Mouse (Mus musculus) MEL (cell line): ENCODE measurements at regions not wholly inside any gene's neighbourhood (a gene's known extent, or its start where the extent isn't known, plus 50 kb on each side); places are given as distances from the start of the nearest gene placed in this dataset.

Experiments
- DNase-seq: peaks from one replicate; pipeline ENCODE4 v3.0.0; 2011; ENCODE audit warnings: low read depth, low spot score
- H3K27ac ChIP-seq: 2 replicates; pipeline ENCODE4 v1.5.1; 2012; ENCODE audit warnings: low read depth, mild to moderate bottlenecking, control low read depth, low read length, moderate library complexity; ENCODE audit not compliant: control insufficient read depth
- H3K27me3 ChIP-seq, 2 experiments: fragments of 150-350 bp in 1 of 2; sonication (generic) in 1 of 2; 2 replicates each; pipeline ENCODE4 v1.6.1; 2012; ENCODE audit warnings: low read length in 2 of 2, mild to moderate bottlenecking in 2 of 2, improper control_type of control experiment in 1 of 2, moderate library complexity in 1 of 2; ENCODE audit not compliant: insufficient read depth in 2 of 2, control insufficient read depth in 1 of 2
- H3K36me3 ChIP-seq, 2 experiments: 2 replicates each; pipeline ENCODE4 v1.6.1; 2012 to 2014; ENCODE audit warnings: low read length in 2 of 2, improper control_type of control experiment in 1 of 2, inconsistent platforms in 1 of 2, mild to moderate bottlenecking in 1 of 2; ENCODE audit not compliant: insufficient read depth in 2 of 2, control insufficient read depth in 1 of 2
- H3K4me1 ChIP-seq, 2 experiments: fragments of 150-350 bp in 1 of 2; sonication (generic) in 1 of 2; 2 replicates each; pipeline ENCODE4 v1.6.1; 2012; ENCODE audit warnings: low read length in 2 of 2, improper control_type of control experiment in 1 of 2, mild to moderate bottlenecking in 1 of 2; ENCODE audit not compliant: insufficient read depth in 2 of 2, control insufficient read depth in 1 of 2
- H3K4me3 ChIP-seq, 2 experiments: fragments of 150-350 bp in 1 of 2; sonication (generic) in 1 of 2; 2 replicates each; pipeline ENCODE4 v1.5.1; 2012; ENCODE audit warnings: low read depth in 2 of 2, low read length in 2 of 2, mild to moderate bottlenecking in 2 of 2, moderate library complexity in 2 of 2, control low read depth in 1 of 2, improper control_type of control experiment in 1 of 2; ENCODE audit not compliant: control insufficient read depth in 1 of 2, insufficient read depth in 1 of 2
- H3K79me2 ChIP-seq: 2 replicates; pipeline ENCODE4 v1.6.1; 2012; ENCODE audit warnings: mild to moderate bottlenecking, low read length, moderate library complexity; ENCODE audit not compliant: control insufficient read depth, poor library complexity, insufficient read depth
- H3K9ac ChIP-seq: 2 replicates; pipeline ENCODE4 v1.6.1; 2012; ENCODE audit warnings: low read depth, mild to moderate bottlenecking, control low read depth, low read length, moderate library complexity; ENCODE audit not compliant: control insufficient read depth, poor library complexity, severe bottlenecking
- H3K9me3 ChIP-seq: fragments of 150-350 bp; sonication (generic); replicated peaks from 2 replicates; pipeline ENCODE4 v1.6.1; 2012; ENCODE audit warnings: mild to moderate bottlenecking, low read length, improper control_type of control experiment, moderate library complexity; ENCODE audit not compliant: insufficient read depth
- BHLHE40 ChIP-seq: IDR thresholded peaks from 2 replicates; pipeline ENCODE4 v1.6.1; 2012; ENCODE audit warnings: low read depth, mild to moderate bottlenecking, inconsistent platforms, low read length, improper control_type of control experiment, borderline replicate concordance
- CHD1 ChIP-seq: IDR thresholded peaks from 2 replicates; pipeline ENCODE4 v1.6.1; 2012; ENCODE audit warnings: low read depth, mild to moderate bottlenecking, inconsistent platforms, low read length, improper control_type of control experiment
- CTCF ChIP-seq, 3 experiments: IDR thresholded peaks in 2 of 3; conservative IDR thresholded peaks in 1 of 3; 2 replicates each; pipeline ENCODE4 v1.5.1; 2011 to 2012; ENCODE audit warnings: low read length in 3 of 3, low read depth in 2 of 3, mild to moderate bottlenecking in 2 of 3, improper control_type of control experiment in 1 of 3, inconsistent platforms in 1 of 3, mixed read lengths in 1 of 3, moderate library complexity in 1 of 3; ENCODE audit not compliant: control insufficient read depth in 1 of 3, insufficient read depth in 1 of 3, poor library complexity in 1 of 3, severe bottlenecking in 1 of 3
- ELF1 ChIP-seq: IDR thresholded peaks from 2 replicates; pipeline ENCODE4 v1.6.1; 2014; ENCODE audit warnings: low read depth, mild to moderate bottlenecking, inconsistent platforms, low read length, improper control_type of control experiment, moderate library complexity
- GATA1 ChIP-seq: IDR thresholded peaks from 2 replicates; pipeline ENCODE4 v1.6.1; 2011; ENCODE audit warnings: low read depth, low read length, improper control_type of control experiment
- HCFC1 ChIP-seq: IDR thresholded peaks from 2 replicates; pipeline ENCODE4 v1.6.1; 2012; ENCODE audit warnings: low read depth, mild to moderate bottlenecking, inconsistent platforms, low read length, improper control_type of control experiment, moderate library complexity
- JUND ChIP-seq: IDR thresholded peaks from 2 replicates; pipeline ENCODE4 v1.6.1; 2011; ENCODE audit warnings: low read depth, mild to moderate bottlenecking, improper control_type of control experiment, low read length
- MAFK ChIP-seq: IDR thresholded peaks from 2 replicates; pipeline ENCODE4 v1.6.1; 2011; ENCODE audit warnings: low read depth, mild to moderate bottlenecking, low read length, improper control_type of control experiment, borderline replicate concordance
- MXI1 ChIP-seq: IDR thresholded peaks from 2 replicates; pipeline ENCODE4 v1.6.1; 2011; ENCODE audit warnings: mild to moderate bottlenecking, low read depth, low read length, improper control_type of control experiment
- NRF1 ChIP-seq: IDR thresholded peaks from 2 replicates; pipeline ENCODE4 v1.6.1; 2014; ENCODE audit warnings: low read depth, mild to moderate bottlenecking, inconsistent platforms, low read length, improper control_type of control experiment, moderate library complexity; ENCODE audit not compliant: poor library complexity, insufficient read depth, severe bottlenecking
- POLR2AphosphoS5 ChIP-seq: IDR thresholded peaks from 2 replicates; pipeline ENCODE4 v1.6.1; 2012; ENCODE audit warnings: low read depth, borderline replicate concordance, mild to moderate bottlenecking, inconsistent platforms, low read length, moderate library complexity, mixed read lengths
- RAD21 ChIP-seq: IDR thresholded peaks from 2 replicates; pipeline ENCODE4 v1.6.1; 2011; ENCODE audit warnings: mild to moderate bottlenecking, low read depth, low read length, improper control_type of control experiment
- SMC3 ChIP-seq: IDR thresholded peaks from 2 replicates; pipeline ENCODE4 v1.6.1; 2011; ENCODE audit warnings: low read depth, low read length, improper control_type of control experiment
- TAL1 ChIP-seq: IDR thresholded peaks from 2 replicates; pipeline ENCODE4 v1.6.1; 2012; ENCODE audit warnings: mild to moderate bottlenecking, inconsistent platforms, low read length, moderate library complexity, mixed read lengths
- TBP ChIP-seq: IDR thresholded peaks from 2 replicates; pipeline ENCODE4 v1.8.0; 2011; ENCODE audit warnings: low read depth, low read length, improper control_type of control experiment
- TCF12 ChIP-seq: IDR thresholded peaks from 2 replicates; pipeline ENCODE4 v1.6.1; 2014; ENCODE audit warnings: low read depth, mild to moderate bottlenecking, inconsistent platforms, low read length, improper control_type of control experiment, moderate library complexity
- UBTF ChIP-seq: IDR thresholded peaks from 2 replicates; pipeline ENCODE4 v1.6.1; 2012; ENCODE audit warnings: low read depth, mild to moderate bottlenecking, inconsistent platforms, low read length, improper control_type of control experiment, moderate library complexity, borderline replicate concordance; ENCODE audit not compliant: insufficient read depth
- USF1 ChIP-seq: IDR thresholded peaks from 2 replicates; pipeline ENCODE4 v1.6.1; 2014; ENCODE audit warnings: low read depth, mild to moderate bottlenecking, inconsistent platforms, low read length, improper control_type of control experiment, moderate library complexity
- USF2 ChIP-seq, 2 experiments: IDR thresholded peaks; 2 replicates each; pipeline ENCODE4 v1.6.1; 2011 to 2012; ENCODE audit warnings: improper control_type of control experiment in 2 of 2, low read length in 2 of 2, borderline replicate concordance in 1 of 2, inconsistent platforms in 1 of 2, low read depth in 1 of 2, mild to moderate bottlenecking in 1 of 2; ENCODE audit not compliant: insufficient read depth in 1 of 2
- ZC3H11A ChIP-seq: IDR thresholded peaks from 2 replicates; pipeline ENCODE4 v1.6.1; 2012; ENCODE audit warnings: low read depth, mild to moderate bottlenecking, inconsistent platforms, low read length, improper control_type of control experiment
- ZNF384 ChIP-seq: IDR thresholded peaks from 2 replicates; pipeline ENCODE4 v1.6.1; 2012; ENCODE audit warnings: low read depth, mild to moderate bottlenecking, inconsistent platforms, low read length, improper control_type of control experiment

- no peaks in the 10 kb centered on the region for H3K4me1 ChIP-seq
- DNase-seq, result no peak
- no peak overlapping the region for H3K27ac ChIP-seq
- no peaks in the 10 kb centered on the region for H3K9me3 ChIP-seq
- TF ChIP-seq ZC3H11A (no peak), JUND (no peak), ELF1 (no peak), CTCF (IDR thresholded peaks at IDR 0.05 in 2 of 3, conservative IDR thresholded peaks at IDR 0.05 in 1 of 3; ENCODE audit: control insufficient read depth in 1 of 3, insufficient read depth in 1 of 3, low read depth in 2 of 3, low read length in 3 of 3, poor library complexity in 1 of 3, severe bottlenecking in 1 of 3) (no peak), ZNF384 (no peak)
- TF ChIP-seq, all 39 proteins: peak for 0
- H3K36me3 ChIP-seq, result no peaks in the 10 kb centered on the region
- no peaks in the 10 kb centered on the region for H3K27me3 ChIP-seq
- no peak overlapping the region for H3K4me3 ChIP-seq
- H3K79me2 ChIP-seq, result no peaks in the 10 kb centered on the region
- H3K9ac ChIP-seq, result no peak overlapping the region
These were observed 198.2 kb downstream of the Pax3 start for GRCm38 (mm10) chr1:77998727-77999126.

- Histone ChIP-seq H3K4me3 (no peak overlapping the region), H3K27me3 (no peaks in the 10 kb centered on the region), H3K9ac (no peak overlapping the region), H3K27ac (no peak overlapping the region), H3K4me1 (no peaks in the 10 kb centered on the region), H3K79me2 (no peaks in the 10 kb centered on the region), H3K36me3 (no peaks in the 10 kb centered on the region; a peak in 1 of 4 replicates), H3K9me3 (no peaks in the 10 kb centered on the region)
- TF ChIP-seq USF2 (IDR thresholded peaks at IDR 0.05; ENCODE audit: borderline replicate concordance in 1 of 2, insufficient read depth in 1 of 2, low read depth in 1 of 2, low read length in 2 of 2) (no peak), GATA1 (no peak), UBTF (no peak), MXI1 (no peak), CTCF (IDR thresholded peaks at IDR 0.05 in 2 of 3, conservative IDR thresholded peaks at IDR 0.05 in 1 of 3; ENCODE audit: control insufficient read depth in 1 of 3, insufficient read depth in 1 of 3, low read depth in 2 of 3, low read length in 3 of 3, poor library complexity in 1 of 3, severe bottlenecking in 1 of 3) (no peak), HCFC1 (no peak), NRF1 (no peak), MAFK (no peak), TBP (no peak)
- no peak for DNase-seq
These were observed 215.4 kb downstream of the Pax3 start for GRCm38 (mm10) chr1:77981528-77981927.

- H3K4me1 ChIP-seq, result no peaks in the 10 kb centered on the region
- peak; percentile 58 for DNase-seq
- no peak overlapping the region for H3K9ac ChIP-seq
- H3K36me3 ChIP-seq, result no peaks in the 10 kb centered on the region; a peak in 1 of 4 replicates
- H3K4me3 ChIP-seq, result 0 out of 4 replicates have a peak overlapping the region, but pooled peaks of 1 of the 2 experiments have one; percentile 16
- H3K79me2 ChIP-seq, result no peaks in the 10 kb centered on the region
- no peaks in the 10 kb centered on the region for H3K9me3 ChIP-seq
- no peak for TF ChIP-seq CHD1
- TF ChIP-seq BHLHE40, result no peak
- peak; percentile 74 for TF ChIP-seq RAD21
- peak; percentile 45 for TF ChIP-seq ZC3H11A
- TF ChIP-seq TAL1, result no peak
- TF ChIP-seq ZNF384, result no peak
- TF ChIP-seq POLR2AphosphoS5, result no peak
- TF ChIP-seq TCF12, result no peak
- TF ChIP-seq MAFK, result no peak
- peak; percentile 68 for TF ChIP-seq SMC3
- peak; percentile 64 to 77 (median 73) for TF ChIP-seq CTCF (IDR thresholded peaks at IDR 0.05 in 2 of 3, conservative IDR thresholded peaks at IDR 0.05 in 1 of 3; ENCODE audit: control insufficient read depth in 1 of 3, insufficient read depth in 1 of 3, low read depth in 2 of 3, low read length in 3 of 3, poor library complexity in 1 of 3, severe bottlenecking in 1 of 3)
- no peak for TF ChIP-seq USF1
- no peak for TF ChIP-seq MXI1
- H3K27ac ChIP-seq, result no peak overlapping the region
- no peaks in the 10 kb centered on the region for H3K27me3 ChIP-seq
These were observed 218.2 kb downstream of the Pax3 start for GRCm38 (mm10) chr1:77978696-77979095.
